Mouse (Mus musculus): ENCODE results near the gene B4galt5. TPM values are rescaled to one million over a fixed set of nuclear protein-coding genes. Genes with fewer than 3 reads are reported as not detected.

The B4galt5 gene
- polyA plus RNA-seq, 1 experiment from 2014 or later: 11.2 TPM

DNA sequence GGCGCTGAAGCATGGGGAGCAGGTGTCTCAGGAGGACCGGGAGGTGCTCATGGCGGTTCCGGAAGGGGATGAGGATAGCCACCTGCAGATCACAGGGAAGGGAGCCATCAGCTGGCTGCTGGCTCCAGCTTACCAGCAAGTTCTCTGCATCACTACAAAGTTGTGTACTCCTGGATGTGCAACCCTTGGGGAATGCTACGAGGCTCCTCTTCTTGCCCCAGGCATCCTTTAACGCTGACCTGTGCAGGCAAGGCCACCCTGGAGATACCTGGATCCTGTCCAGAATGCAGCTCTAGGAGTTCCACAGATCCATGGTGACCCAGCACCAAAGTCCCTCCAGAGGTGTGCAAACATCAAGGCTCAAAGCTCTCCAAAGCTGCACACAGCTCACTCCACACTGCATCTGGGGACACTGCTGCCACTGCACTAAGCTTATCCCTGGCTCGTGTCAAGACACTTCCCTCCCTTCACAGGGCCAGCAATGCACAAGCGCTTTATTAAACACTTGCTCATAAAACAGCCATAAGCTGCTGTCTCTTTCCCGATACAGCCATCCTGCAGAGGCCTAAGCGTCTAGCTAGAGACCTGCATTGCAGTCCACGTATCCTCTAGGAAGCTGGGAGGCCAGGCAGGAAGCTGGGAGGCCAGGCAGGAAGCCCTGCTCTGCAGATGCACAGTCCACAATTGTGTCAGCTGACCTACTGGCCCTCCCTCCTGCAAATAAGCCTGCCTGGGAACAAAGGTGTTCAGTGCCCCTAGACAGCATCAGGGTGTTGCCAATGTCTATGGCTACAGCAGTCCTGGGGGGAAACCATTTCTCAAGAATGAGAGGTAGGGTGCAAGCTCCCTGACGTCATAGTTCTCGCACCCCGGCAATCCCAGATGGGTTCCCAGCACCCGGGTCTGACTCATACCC is 42.1 kb downstream of the B4galt5 start:
- Histone ChIP-seq H3K27ac (peak overlapping the region; percentile 11; the same call in 1 of the 2 replicates), H3K4me1 (replicated peaks) (peaks cover 4% of the 10 kb centered on the region; the same call in 1 of the 2 replicates), H3K4me2 (replicated peaks) (no peak overlapping the region), H3K9ac (replicated peaks) (no peak overlapping the region), H3K27me3 (no peaks in the 10 kb centered on the region), H3K9me3 (no peaks in the 10 kb centered on the region), H3K4me3 (replicated peaks) (no peak overlapping the region), H3K36me3 (peaks cover 49% of the 10 kb centered on the region)
- 91% methylated on average over 15 of the region's 15 CpGs for WGBS
- no peak for ATAC-seq

DNA sequence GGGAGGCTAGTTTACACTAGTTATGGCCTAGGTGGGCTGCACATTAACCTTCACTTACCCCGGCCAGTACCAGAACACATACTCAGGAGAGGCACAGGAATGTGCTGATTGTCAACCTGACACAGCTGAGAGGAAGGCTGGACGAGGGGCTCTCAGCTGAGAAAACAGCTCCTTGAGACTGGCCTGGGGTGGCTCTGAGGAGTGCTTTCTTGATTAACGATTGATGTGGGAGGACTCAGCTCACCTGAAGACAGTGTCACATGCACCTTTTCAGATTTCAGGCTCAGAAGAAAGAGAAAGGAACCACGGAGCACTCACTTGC is 42.7 kb downstream of the B4galt5 start:
- Histone ChIP-seq H3K36me3 (peaks cover 55% of the 10 kb centered on the region), H3K4me2 (replicated peaks) (no peak overlapping the region), H3K9me3 (no peaks in the 10 kb centered on the region), H3K4me3 (replicated peaks) (no peak overlapping the region), H3K4me1 (replicated peaks) (peaks cover 4% of the 10 kb centered on the region; the same call in 1 of the 2 replicates), H3K27ac (no peak overlapping the region), H3K27me3 (no peaks in the 10 kb centered on the region), H3K9ac (replicated peaks) (no peak overlapping the region)
- ATAC-seq: no peak
- WGBS: 85% methylated on average over 4 of the region's 4 CpGs

DNA sequence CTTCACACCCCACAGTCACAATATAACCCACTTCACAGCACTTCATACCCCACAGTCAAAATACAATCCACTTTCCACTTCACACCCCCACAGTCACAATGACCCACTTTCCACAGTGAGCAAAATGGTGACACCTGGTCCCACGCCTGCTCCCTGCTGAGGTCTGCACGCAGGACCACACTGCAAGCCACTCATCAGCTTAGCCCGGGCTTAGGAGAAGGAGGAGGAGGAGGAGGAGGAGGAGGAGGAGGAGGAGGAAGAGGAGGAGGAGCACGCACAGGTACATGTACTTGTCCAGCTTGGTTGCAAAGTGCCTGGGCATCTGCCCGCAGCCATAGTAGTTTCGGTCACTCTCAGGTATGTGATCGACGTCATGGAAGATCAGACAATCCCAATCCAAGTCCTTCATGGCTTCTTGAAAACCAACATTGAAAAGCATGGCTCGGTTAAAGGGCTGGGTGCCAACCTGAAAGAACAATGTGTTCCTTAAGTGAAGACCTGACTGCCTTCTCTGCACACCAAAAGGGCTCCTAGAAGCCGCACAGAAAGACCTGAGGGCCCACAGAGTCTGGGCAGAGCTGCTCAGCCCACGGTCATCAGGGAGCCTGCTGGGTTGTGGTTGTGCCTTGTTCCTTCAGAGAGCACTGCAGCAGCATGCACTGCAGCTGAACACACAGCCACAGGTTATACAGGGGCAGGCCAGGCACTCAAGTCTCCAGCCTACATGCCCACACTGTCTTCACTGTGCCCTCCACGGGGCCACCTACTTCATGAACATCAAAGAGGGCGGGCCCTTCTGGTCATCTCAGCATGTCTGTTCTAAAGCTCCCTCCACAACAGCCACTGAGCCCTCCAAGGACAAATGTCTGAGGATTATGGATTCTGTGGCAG is 43.4 kb downstream of the B4galt5 start:
- Histone ChIP-seq H3K36me3 (peaks cover 60% of the 10 kb centered on the region), H3K9ac (replicated peaks) (no peak overlapping the region), H3K9me3 (no peaks in the 10 kb centered on the region), H3K27ac (no peak overlapping the region), H3K4me2 (replicated peaks) (no peak overlapping the region), H3K4me1 (replicated peaks) (peaks cover 4% of the 10 kb centered on the region; the same call in 1 of the 2 replicates), H3K4me3 (replicated peaks) (no peak overlapping the region), H3K27me3 (no peaks in the 10 kb centered on the region)
- ATAC-seq: no peak
- WGBS: 92% methylated on average over 13 of the region's 13 CpGs

- H3K4me2 ChIP-seq (replicated peaks): no peak overlapping the region
- no peaks in the 10 kb centered on the region for H3K9me3 ChIP-seq
- H3K27me3 ChIP-seq: no peaks in the 10 kb centered on the region
- H3K4me3 ChIP-seq (replicated peaks): no peak overlapping the region
- peaks cover 66% of the 10 kb centered on the region for H3K36me3 ChIP-seq
- ATAC-seq: no peak
- WGBS: 89% methylated on average over 16 of the region's 16 CpGs
- peaks cover 9% of the 10 kb centered on the region for H3K4me1 ChIP-seq (replicated peaks)
- no peak overlapping the region for H3K27ac ChIP-seq
- no peak overlapping the region for H3K9ac ChIP-seq (replicated peaks)
These were observed 44.2 kb downstream of the B4galt5 start for GRCm38 (mm10) chr2:167304651-167305381.

- Histone ChIP-seq H3K27ac (no peak overlapping the region), H3K27me3 (no peaks in the 10 kb centered on the region), H3K9me3 (no peaks in the 10 kb centered on the region), H3K36me3 (peaks cover 63% of the 10 kb centered on the region), H3K4me2 (replicated peaks) (no peak overlapping the region), H3K9ac (replicated peaks) (no peak overlapping the region), H3K4me3 (replicated peaks) (no peak overlapping the region), H3K4me1 (replicated peaks) (peaks cover 17% of the 10 kb centered on the region)
- WGBS: 92% methylated on average over 6 of the region's 6 CpGs
- ATAC-seq: no peak
These were observed 45.2 kb downstream of the B4galt5 start for GRCm38 (mm10) chr2:167303806-167304205.

- Histone ChIP-seq H3K36me3 (peaks cover 58% of the 10 kb centered on the region), H3K4me1 (replicated peaks) (peaks cover 17% of the 10 kb centered on the region)
- WGBS: 89% methylated on average over 8 of the region's 8 CpGs
These were observed 45.8 kb downstream of the B4galt5 start for GRCm38 (mm10) chr2:167303196-167303595.

GRCm38 (mm10) chr2:167302641-167303040 is 46.3 kb downstream of the B4galt5 start:
- Histone ChIP-seq H3K4me2 (replicated peaks) (no peak overlapping the region), H3K27me3 (no peaks in the 10 kb centered on the region), H3K4me1 (replicated peaks) (peaks cover 15% of the 10 kb centered on the region), H3K27ac (no peak overlapping the region), H3K9me3 (no peaks in the 10 kb centered on the region), H3K36me3 (peaks cover 58% of the 10 kb centered on the region), H3K9ac (replicated peaks) (no peak overlapping the region), H3K4me3 (replicated peaks) (no peak overlapping the region)
- ATAC-seq: no peak
- 85% methylated on average over 1 of the region's 1 CpGs for WGBS

More at GRCm38 (mm10) chr2:167303196-167303595, 45.8 kb downstream of the B4galt5 start:
- H3K9ac ChIP-seq (replicated peaks): no peak overlapping the region
- H3K4me3 ChIP-seq (replicated peaks): no peak overlapping the region
- no peak overlapping the region for H3K4me2 ChIP-seq (replicated peaks)
- no peaks in the 10 kb centered on the region for H3K27me3 ChIP-seq
- no peak overlapping the region for H3K27ac ChIP-seq
- H3K9me3 ChIP-seq: no peaks in the 10 kb centered on the region
- no peak for ATAC-seq

GRCm38 (mm10) chr2:167302031-167302430 is 47.0 kb downstream of the B4galt5 start:
- no peak overlapping the region for H3K4me2 ChIP-seq (replicated peaks)
- H3K27me3 ChIP-seq: no peaks in the 10 kb centered on the region
- no peak overlapping the region for H3K4me3 ChIP-seq (replicated peaks)
- H3K9ac ChIP-seq (replicated peaks): no peak overlapping the region
- WGBS: 94% methylated on average over 12 of the region's 12 CpGs
- no peaks in the 10 kb centered on the region for H3K9me3 ChIP-seq
- H3K36me3 ChIP-seq: peaks cover 55% of the 10 kb centered on the region
- peaks cover 13% of the 10 kb centered on the region for H3K4me1 ChIP-seq (replicated peaks)
- H3K27ac ChIP-seq: no peak overlapping the region
- ATAC-seq: no peak

- H3K4me2 ChIP-seq (replicated peaks): no peak overlapping the region
- no peaks in the 10 kb centered on the region for H3K9me3 ChIP-seq
- ATAC-seq: no peak
- H3K9ac ChIP-seq (replicated peaks): no peak overlapping the region
- no peak overlapping the region for H3K27ac ChIP-seq
- H3K36me3 ChIP-seq: peaks cover 52% of the 10 kb centered on the region
- peaks cover 13% of the 10 kb centered on the region for H3K4me1 ChIP-seq (replicated peaks)
- H3K4me3 ChIP-seq (replicated peaks): no peak overlapping the region
- WGBS: 94% methylated on average over 7 of the region's 7 CpGs
- no peaks in the 10 kb centered on the region for H3K27me3 ChIP-seq
These were observed 47.4 kb downstream of the B4galt5 start for GRCm38 (mm10) chr2:167301601-167302000.

GRCm38 (mm10) chr2:167300943-167301497 is 48.0 kb downstream of the B4galt5 start:
- Histone ChIP-seq H3K9ac (replicated peaks) (no peak overlapping the region), H3K4me2 (replicated peaks) (no peak overlapping the region), H3K36me3 (peaks cover 46% of the 10 kb centered on the region), H3K4me3 (replicated peaks) (no peak overlapping the region), H3K27ac (no peak overlapping the region), H3K27me3 (no peaks in the 10 kb centered on the region), H3K9me3 (no peaks in the 10 kb centered on the region), H3K4me1 (replicated peaks) (peaks cover 13% of the 10 kb centered on the region)
- WGBS: 93% methylated on average over 21 of the region's 21 CpGs
- no peak for ATAC-seq

- Histone ChIP-seq H3K27me3 (no peaks in the 10 kb centered on the region), H3K4me3 (replicated peaks) (no peak overlapping the region), H3K4me2 (replicated peaks) (no peak overlapping the region), H3K4me1 (replicated peaks) (peaks cover 13% of the 10 kb centered on the region), H3K36me3 (peaks cover 37% of the 10 kb centered on the region), H3K27ac (peak overlapping the region; percentile 53), H3K9me3 (no peaks in the 10 kb centered on the region), H3K9ac (replicated peaks) (no peak overlapping the region)
- peak; percentile 53; the same call in 1 of the 2 replicates for ATAC-seq
- 78% methylated on average over 6 of the region's 6 CpGs for WGBS
These were observed 48.9 kb downstream of the B4galt5 start for GRCm38 (mm10) chr2:167299861-167300667.

All from midbrain, embryonic 13.5 days (tissue).